Mouse (Mus musculus) testis, adult 10 weeks (tissue): Measurements from ENCODE around the gene Tox3. TPM values are rescaled to one million over a fixed set of nuclear protein-coding genes. Genes with fewer than 3 reads are reported as not detected.

ENCODE experiments used
- polyA plus RNA-seq: library from polyadenylated mRNA; stranded (reverse); fragments of 350-450 nt; fragmentation: Illumina TruSeq; extraction: RNeasy Lipid Tissue Mini Kit (QIAGEN cat#74804); gene quantifications from one replicate; pipeline ENCODE4 v1.2.3, GENCODE M21; 2014; ENCODE audit warnings: low read depth, low replicate concordance

Tox3 gene
- polyA plus RNA-seq, result 1.2 TPM

GRCm38 (mm10) chr8:90348178-90348925, at the start of gene Tox3:
Tox3 (minus strand) TSS chr8:90348343.

